21 mouse cellular contexts compared by ENCODE assay signal in the genomic region with DNA sequence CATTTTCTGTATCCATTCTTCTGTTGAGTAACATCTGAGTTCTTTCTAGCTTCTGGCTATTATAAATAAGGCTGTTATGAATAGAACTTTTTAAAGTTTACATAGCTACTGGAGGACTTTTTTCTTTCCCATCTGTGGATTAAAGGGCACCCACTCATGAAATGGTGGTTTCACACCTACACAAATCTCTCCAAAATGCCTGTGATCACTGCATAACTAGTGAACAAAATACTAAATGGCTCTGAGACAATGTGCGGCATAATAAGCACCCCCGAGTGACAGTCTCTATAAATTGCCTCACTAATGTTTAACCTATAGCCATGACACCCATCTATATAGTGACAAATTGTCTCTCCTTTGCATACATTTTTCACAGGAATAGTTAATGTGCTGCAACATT. TPM values are rescaled to one million over a fixed set of nuclear protein-coding genes. Genes with fewer than 3 reads are reported as not detected.
DNase-seq lines count a peak whose midpoint lies in the region; ATAC-seq and TF ChIP-seq lines count a peak whose summit lies in the region.
"Had no signal": no experiment of that assay in that cellular context is flagged by ENCODE, and none has a peak within 500 bp of the region (broad histone marks: within the 10 kb centered on the region; RNA-seq: fewer than 3 reads in every experiment).

No protein-coding gene starts in this region.

- H3K27ac ChIP-seq in layer of hippocampus, adult 2 months, result peak overlapping the region; percentile 33

- DNase-seq in frontal cortex, postnatal 14 days (ENCODE audit: low spot score in 2 of 2), result no peak
- DNase-seq in layer of hippocampus, adult 2 months (ENCODE audit: low spot score in 2 of 2), result no peak
- DNase-seq in layer of hippocampus, adult 9-11 months, result no peak
- peak; percentile 51 for DNase-seq in brain, adult 2 months (ENCODE audit: low read depth, low spot score)
- DNase-seq in kidney, adult 8-10 months, result no peak
- DNase-seq: adrenal gland, adult 2 months; adrenal gland, adult 8-10 months; adrenal gland, postnatal 10 days; adrenal gland, postnatal 14 days; adrenal gland, postnatal 25 days; adrenal gland, postnatal 36 days; B cell, adult 2 months; cerebellum, adult 11 months; cerebellum, adult 11-12 months had no signal

- no peak for TF ChIP-seq CTCF in layer of hippocampus, adult 2 months (conservative IDR thresholded peaks at IDR 0.05)

- H3K4me3 ChIP-seq in layer of hippocampus, adult 2 months, result no peak overlapping the region

- ATAC-seq in frontal cortex, adult (ENCODE audit: low TSS enrichment), result peak; percentile 64
- ATAC-seq: activated CD4-positive, CD25-positive, alpha-beta regulatory T cell, adult 4 months; CD4-positive, CD25-positive, alpha-beta regulatory T cell, adult 4 months; Patski had no signal

RNA-seq across cellular contexts. Expression of gene Gria2, which starts 44.3 kb away (rescaled TPM):
- total RNA-seq in layer of hippocampus, adult 2 months (2021), result 100 to 1,000 TPM; 712 to 741 TPM
- total RNA-seq: CH12.LX, ES-E14, MEL had no signal
